Mouse (Mus musculus) megakaryocyte-erythroid progenitor cell, adult 5 weeks (primary cell): Measurements from ENCODE around the gene Arhgap11a. TPM values are rescaled to one million over a fixed set of nuclear protein-coding genes. Genes with fewer than 3 reads are reported as not detected.

ENCODE experiments used
- polyA plus RNA-seq: library from polyadenylated mRNA; stranded (reverse); fragments of >175 nt; gene quantifications from 2 replicates; pipeline ENCODE4 v1.2.3, GENCODE M21; 2012

The Arhgap11a gene
- polyA plus RNA-seq: 7.3 and 11.5 TPM in 2 replicates

GRCm38 (mm10) chr2:113848245-113849121 lies at the start of gene Arhgap11a:
Gene Arhgap11a, minus strand, starts transcription at chr2:113848661.

GRCm38 (mm10) chr2:113828943-113829882 lies 19.2 kb downstream of the Arhgap11a start, which contains the start of gene Scg5:
Gene Scg5, minus strand, starts transcription at chr2:113829121.

Other genes starting within 250 kb of the Arhgap11a start
- gene Grem1, start 90.0 kb downstream of the Arhgap11a start, polyA plus RNA-seq: 0.01 TPM in 1 of 2 replicates, not detected in the other
- not detected in 2 replicates for gene Scg5, start 19.5 kb downstream of the Arhgap11a start, polyA plus RNA-seq
- gene Gjd2, start 165.0 kb upstream of the Arhgap11a start, polyA plus RNA-seq: not detected in 2 replicates
- gene Actc1, start 204.9 kb upstream of the Arhgap11a start, polyA plus RNA-seq: not detected in 2 replicates